Mouse (Mus musculus): Measurements from ENCODE around the gene Cobll1. TPM values are rescaled to one million over a fixed set of nuclear protein-coding genes. Genes with fewer than 3 reads are reported as not detected.

Gene Cobll1
- polyA plus RNA-seq, 1 experiment from 2014 or later: 14.2 TPM

DNA sequence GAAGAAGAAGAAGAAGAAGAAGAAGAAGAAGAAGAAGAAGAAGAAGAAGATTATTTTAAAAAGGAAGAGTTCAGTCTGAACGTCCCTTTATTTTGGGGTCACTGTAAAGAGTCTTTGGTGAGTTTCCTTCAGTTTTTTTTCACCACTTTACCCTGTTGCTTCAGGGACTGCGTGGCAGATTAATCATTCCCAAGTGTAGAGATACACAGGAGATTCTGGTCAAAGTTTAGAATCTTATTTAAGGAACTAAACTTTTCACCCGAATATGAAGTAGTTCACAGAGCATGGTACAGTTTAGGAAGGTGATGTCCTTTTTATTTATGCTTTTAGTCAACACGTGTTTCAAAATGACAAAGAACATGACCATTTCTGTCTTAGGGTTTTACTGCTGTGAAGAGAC lies 21.2 kb upstream of the Cobll1 start:
- Histone ChIP-seq H3K36me3 (ENCODE audit: control insufficient read depth, insufficient read depth) (no peaks in the 10 kb centered on the region), H3K4me1 (replicated peaks; ENCODE audit: control insufficient read depth, insufficient read depth, low read length) (no peaks in the 10 kb centered on the region; the same call in 1 of the 2 replicates), H3K9ac (ENCODE audit: low read depth, low read length) (no peak overlapping the region), H3K27me3 (replicated peaks; ENCODE audit: control insufficient read depth, insufficient read depth, low read length) (no peaks in the 10 kb centered on the region), H3K4me3 (ENCODE audit: low read depth, low read length) (no peak overlapping the region), H3K27ac (ENCODE audit: low read depth, low read length) (no peak overlapping the region), H3K9me3 (ENCODE audit: control insufficient read depth) (no peaks in the 10 kb centered on the region), H3K4me2 (replicated peaks; ENCODE audit: low read depth) (no peak overlapping the region)
- ATAC-seq: no peak
- WGBS: 75% methylated on average over 4 of the region's 4 CpGs
- TF ChIP-seq CTCF (IDR thresholded peaks at IDR 0.05; ENCODE audit: low read depth): no peak

DNA sequence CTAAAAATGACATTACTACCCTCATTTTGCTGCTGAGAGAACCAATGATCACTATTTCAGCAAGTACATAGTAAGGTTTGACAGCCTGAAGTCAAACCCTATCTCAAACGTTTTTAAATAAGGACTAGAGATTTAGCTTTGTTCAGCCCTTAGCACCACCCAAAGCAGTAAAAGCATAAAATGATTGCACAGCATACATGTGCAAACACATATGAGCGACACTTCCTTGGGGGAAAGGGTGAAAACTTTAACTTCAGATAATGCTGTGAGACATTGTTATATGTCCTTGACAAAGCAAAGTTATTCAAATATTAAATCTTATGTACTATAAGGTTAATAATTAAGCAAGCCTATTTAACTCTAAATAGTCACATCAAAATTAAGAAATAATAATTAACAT lies 18.2 kb upstream of the Cobll1 start:
- 30% methylated on average over 2 of the region's 2 CpGs for WGBS
- H3K27ac ChIP-seq (ENCODE audit: low read depth, low read length): peak overlapping the region; percentile 15; the same call in 1 of the 2 replicates
- no peaks in the 10 kb centered on the region for H3K36me3 ChIP-seq (ENCODE audit: control insufficient read depth, insufficient read depth)
- H3K9ac ChIP-seq (ENCODE audit: low read depth, low read length): no peak overlapping the region
- no peaks in the 10 kb centered on the region for H3K27me3 ChIP-seq (replicated peaks; ENCODE audit: control insufficient read depth, insufficient read depth, low read length)
- peak; percentile 61 for ATAC-seq
- H3K9me3 ChIP-seq (ENCODE audit: control insufficient read depth): no peaks in the 10 kb centered on the region
- no peak for TF ChIP-seq CTCF (IDR thresholded peaks at IDR 0.05; ENCODE audit: low read depth)
- peak overlapping the region; percentile 54 for H3K4me2 ChIP-seq (replicated peaks; ENCODE audit: low read depth)
- no peaks in the 10 kb centered on the region; the same call in none of the 2 replicates for H3K4me1 ChIP-seq (replicated peaks; ENCODE audit: control insufficient read depth, insufficient read depth, low read length)
- no peak overlapping the region for H3K4me3 ChIP-seq (ENCODE audit: low read depth, low read length)

DNA sequence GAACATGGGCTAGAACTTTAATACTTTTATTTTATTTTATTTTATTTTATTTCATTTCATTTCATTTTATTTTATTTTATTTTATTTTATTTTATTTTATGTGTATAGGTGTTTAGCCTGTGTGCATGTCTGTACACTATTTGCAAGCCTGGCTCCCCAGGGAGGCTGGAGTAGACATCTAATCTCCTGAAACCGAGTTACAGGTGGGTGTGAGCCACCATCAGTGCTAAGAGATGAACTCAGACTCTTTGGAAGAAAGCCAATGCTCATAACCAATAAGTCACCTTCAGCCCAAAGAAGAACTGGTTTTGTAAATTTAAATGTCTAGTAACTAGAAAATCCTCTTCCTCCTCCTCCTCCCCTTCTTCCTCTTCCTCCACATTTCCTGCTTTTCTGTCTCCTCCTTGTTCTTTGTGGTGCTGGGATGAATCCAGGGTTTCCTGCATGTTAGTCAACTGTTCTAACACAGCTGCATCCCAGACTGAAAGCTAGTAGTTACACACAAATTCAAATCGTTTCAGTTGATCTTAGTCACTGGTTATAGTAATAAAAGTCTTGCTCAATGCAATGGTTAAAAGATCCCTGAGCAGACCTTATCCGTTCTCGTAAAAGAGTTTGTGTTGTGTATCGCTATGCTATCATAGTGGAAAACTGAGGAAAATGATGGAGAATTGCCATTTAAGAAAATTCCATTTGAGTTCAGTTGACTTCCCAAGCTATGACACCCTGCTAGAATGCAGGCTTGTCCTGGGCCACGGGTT lies 17.5 kb upstream of the Cobll1 start:
- Histone ChIP-seq H3K4me1 (replicated peaks; ENCODE audit: control insufficient read depth, insufficient read depth, low read length) (no peaks in the 10 kb centered on the region; the same call in none of the 2 replicates), H3K27ac (ENCODE audit: low read depth, low read length) (peak overlapping the region; percentile 15; the same call in 1 of the 2 replicates), H3K4me2 (replicated peaks; ENCODE audit: low read depth) (peak overlapping the region; percentile 54), H3K4me3 (ENCODE audit: low read depth, low read length) (no peak overlapping the region), H3K9me3 (ENCODE audit: control insufficient read depth) (no peaks in the 10 kb centered on the region), H3K27me3 (replicated peaks; ENCODE audit: control insufficient read depth, insufficient read depth, low read length) (no peaks in the 10 kb centered on the region), H3K9ac (ENCODE audit: low read depth, low read length) (no peak overlapping the region), H3K36me3 (ENCODE audit: control insufficient read depth, insufficient read depth) (no peaks in the 10 kb centered on the region)
- TF ChIP-seq CTCF (IDR thresholded peaks at IDR 0.05; ENCODE audit: low read depth): no peak
- peak; percentile 54 for ATAC-seq
- 29% methylated on average over 6 of the region's 6 CpGs for WGBS

DNA sequence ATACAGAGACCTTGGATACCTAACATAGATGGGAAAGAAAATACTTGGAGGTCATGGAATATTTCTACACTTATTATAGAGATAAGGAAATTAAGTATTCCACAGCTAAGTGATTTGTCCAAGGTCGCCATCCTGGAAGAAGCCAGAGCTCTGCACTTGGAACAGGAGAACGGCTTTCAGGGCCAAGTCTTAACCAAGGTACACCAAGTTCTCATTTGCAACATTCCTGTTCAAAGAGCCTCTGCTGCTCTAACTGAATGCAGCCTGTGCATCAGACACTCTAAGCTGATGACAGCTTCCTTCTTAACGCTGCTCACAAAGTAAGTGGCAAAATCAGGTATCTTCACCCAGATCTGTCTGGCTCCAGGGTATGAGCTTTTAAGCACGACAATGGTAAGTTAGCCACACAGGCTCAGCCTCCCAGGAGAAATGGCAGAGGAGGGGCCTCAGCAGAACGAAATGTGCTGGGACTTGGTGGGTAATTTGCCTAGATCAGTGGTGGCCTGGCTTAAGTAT lies 11.4 kb upstream of the Cobll1 start:
- H3K27ac ChIP-seq (ENCODE audit: low read depth, low read length): no peak overlapping the region
- no peak for ATAC-seq
- H3K4me1 ChIP-seq (replicated peaks; ENCODE audit: control insufficient read depth, insufficient read depth, low read length): no peaks in the 10 kb centered on the region; the same call in none of the 2 replicates
- H3K9me3 ChIP-seq (ENCODE audit: control insufficient read depth): no peaks in the 10 kb centered on the region
- no peaks in the 10 kb centered on the region for H3K27me3 ChIP-seq (replicated peaks; ENCODE audit: control insufficient read depth, insufficient read depth, low read length)
- no peak overlapping the region for H3K4me2 ChIP-seq (replicated peaks; ENCODE audit: low read depth)
- no peaks in the 10 kb centered on the region for H3K36me3 ChIP-seq (ENCODE audit: control insufficient read depth, insufficient read depth)
- WGBS: 60% methylated on average over 5 of the region's 5 CpGs
- no peak overlapping the region for H3K9ac ChIP-seq (ENCODE audit: low read depth, low read length)
- TF ChIP-seq CTCF (IDR thresholded peaks at IDR 0.05; ENCODE audit: low read depth): no peak
- no peak overlapping the region for H3K4me3 ChIP-seq (ENCODE audit: low read depth, low read length)

DNA sequence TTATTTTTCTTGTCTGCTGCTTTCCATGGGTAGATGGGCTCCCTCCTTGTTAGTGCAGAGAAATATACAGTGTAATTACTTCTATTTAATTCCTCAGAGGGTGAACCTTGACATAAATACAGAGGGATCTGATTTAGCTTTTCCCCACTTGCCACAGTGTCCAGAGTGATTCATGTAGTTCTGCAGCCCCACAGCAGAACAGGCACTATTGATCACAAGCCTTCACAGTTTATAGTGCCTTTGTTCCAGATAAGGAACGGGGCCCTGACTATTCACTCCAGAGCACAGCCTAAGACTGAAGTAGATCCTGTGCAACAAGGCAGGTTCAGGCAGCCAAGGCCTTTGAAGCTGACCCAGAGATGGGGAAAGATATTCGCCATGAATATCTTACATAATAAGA lies 10.4 kb upstream of the Cobll1 start:
- Histone ChIP-seq H3K4me1 (replicated peaks; ENCODE audit: control insufficient read depth, insufficient read depth, low read length) (no peaks in the 10 kb centered on the region; the same call in 1 of the 2 replicates), H3K36me3 (ENCODE audit: control insufficient read depth, insufficient read depth) (no peaks in the 10 kb centered on the region), H3K9me3 (ENCODE audit: control insufficient read depth) (no peaks in the 10 kb centered on the region), H3K4me3 (ENCODE audit: low read depth, low read length) (no peak overlapping the region), H3K27me3 (replicated peaks; ENCODE audit: control insufficient read depth, insufficient read depth, low read length) (no peaks in the 10 kb centered on the region), H3K9ac (ENCODE audit: low read depth, low read length) (no peak overlapping the region), H3K27ac (ENCODE audit: low read depth, low read length) (no peak overlapping the region), H3K4me2 (replicated peaks; ENCODE audit: low read depth) (no peak overlapping the region)
- TF ChIP-seq CTCF (IDR thresholded peaks at IDR 0.05; ENCODE audit: low read depth): no peak
- whole genome bisulfite sequencing: 20% methylated on average over 2 of the region's 2 CpGs
- ATAC-seq: peak; percentile 56

DNA sequence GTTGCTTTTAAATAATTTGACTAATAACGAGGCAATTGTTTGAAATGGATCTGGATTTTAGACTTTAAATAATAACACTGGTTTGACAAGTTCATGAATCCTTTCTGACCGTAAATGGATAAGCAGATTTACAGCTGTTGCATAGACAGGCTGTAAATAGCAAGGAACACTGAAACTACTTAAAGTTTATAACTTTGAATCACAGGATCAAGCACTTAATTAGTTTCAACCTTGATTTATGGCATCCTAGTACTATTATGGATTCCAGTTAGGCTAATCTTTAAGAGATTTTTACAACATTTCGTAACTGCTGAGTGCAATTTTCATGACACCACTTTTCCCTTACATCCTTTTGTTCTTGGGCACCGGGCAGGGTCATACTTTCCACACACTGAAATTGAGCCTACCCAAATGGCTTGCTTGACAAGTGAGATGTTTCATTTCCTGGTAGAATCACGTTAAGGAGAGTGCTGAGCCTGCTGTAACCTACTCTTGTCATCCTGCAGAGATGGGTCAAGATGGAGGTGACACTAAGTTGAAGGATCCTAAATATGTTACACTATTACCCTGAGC lies 1.1 kb upstream of the Cobll1 start:
- Histone ChIP-seq H3K4me1 (replicated peaks; ENCODE audit: control insufficient read depth, insufficient read depth, low read length) (0 out of 2 replicates have a peak, but pooled peaks cover 3% of the 10 kb centered on the region), H3K9me3 (ENCODE audit: control insufficient read depth) (no peaks in the 10 kb centered on the region), H3K27ac (ENCODE audit: low read depth, low read length) (no peak overlapping the region), H3K9ac (ENCODE audit: low read depth, low read length) (no peak overlapping the region), H3K4me2 (replicated peaks; ENCODE audit: low read depth) (peak overlapping the region; percentile 73), H3K4me3 (ENCODE audit: low read depth, low read length) (peak overlapping the region; percentile 86), H3K27me3 (replicated peaks; ENCODE audit: control insufficient read depth, insufficient read depth, low read length) (no peaks in the 10 kb centered on the region), H3K36me3 (ENCODE audit: control insufficient read depth, insufficient read depth) (no peaks in the 10 kb centered on the region)
- WGBS: 21% methylated on average over 5 of the region's 5 CpGs
- peak; percentile 20; the same call in 1 of the 2 replicates for ATAC-seq
- TF ChIP-seq CTCF (IDR thresholded peaks at IDR 0.05; ENCODE audit: low read depth): no peak
